23 mouse cellular contexts compared by ENCODE assay signal in the genomic region with DNA sequence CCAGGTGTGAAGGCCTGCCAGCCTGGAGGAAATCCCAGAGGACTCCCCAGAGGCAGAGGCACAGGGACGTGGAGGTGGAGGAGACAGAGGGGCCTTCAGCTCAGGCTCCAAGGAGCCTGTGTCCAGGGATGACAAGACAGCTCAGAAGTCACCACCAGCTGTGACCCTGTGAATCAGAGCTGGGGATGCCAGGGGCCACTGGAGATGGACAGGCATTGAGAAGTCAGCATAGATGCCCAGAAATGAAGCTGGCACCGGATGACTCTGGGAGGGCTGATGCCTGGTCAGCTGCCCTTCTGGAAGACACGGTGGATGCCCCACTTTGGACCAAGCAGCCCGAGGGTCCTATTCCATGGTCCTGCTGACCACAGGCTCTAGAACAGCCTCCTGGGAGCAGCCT.
"Had no signal": no experiment of that assay in that cellular context is flagged by ENCODE, and none has a peak within 500 bp of the region (broad histone marks: within the 10 kb centered on the region; RNA-seq: fewer than 3 reads in every experiment).

No protein-coding gene starts in this region.

- H3K4me3 ChIP-seq: kidney, embryonic 15.5 days; limb, embryonic 12.5 days; limb, embryonic 15.5 days; midbrain, embryonic 12.5 days; midbrain, embryonic 15.5 days; neural tube, embryonic 12.5 days; neural tube, embryonic 15.5 days had no signal

- ATAC-seq: liver, postnatal 0 days; lung, postnatal 0 days; midbrain, embryonic 15.5 days had no signal

- H3K4me1 ChIP-seq: midbrain, embryonic 12.5 days; midbrain, embryonic 15.5 days; neural tube, embryonic 12.5 days; neural tube, embryonic 15.5 days had no signal

- H3K4me2 ChIP-seq: kidney, embryonic 15.5 days; limb, embryonic 12.5 days; limb, embryonic 15.5 days; liver, embryonic 11.5 days; lung, embryonic 14.5 days; midbrain, embryonic 12.5 days; midbrain, embryonic 15.5 days; neural tube, embryonic 12.5 days; neural tube, embryonic 15.5 days had no signal

- H3K9me3 ChIP-seq: kidney, embryonic 15.5 days; limb, embryonic 12.5 days; limb, embryonic 15.5 days; midbrain, embryonic 12.5 days; midbrain, embryonic 15.5 days; neural tube, embryonic 12.5 days; neural tube, embryonic 15.5 days had no signal

- H3K27ac ChIP-seq: kidney, embryonic 15.5 days; limb, embryonic 12.5 days; limb, embryonic 15.5 days; liver, embryonic 14.5 days; macrophage; midbrain, embryonic 12.5 days; midbrain, embryonic 15.5 days; neural tube, embryonic 12.5 days; neural tube, embryonic 15.5 days; stomach, postnatal 0 days had no signal

- H3K9ac ChIP-seq: kidney, embryonic 15.5 days; limb, embryonic 12.5 days; limb, embryonic 15.5 days; liver, embryonic 14.5 days; liver, postnatal 0 days; lung, embryonic 14.5 days; midbrain, embryonic 12.5 days; midbrain, embryonic 15.5 days; neural tube, embryonic 12.5 days; neural tube, embryonic 15.5 days had no signal

- H3K36me3 ChIP-seq: kidney, embryonic 15.5 days; limb, embryonic 12.5 days; limb, embryonic 15.5 days; midbrain, embryonic 12.5 days; midbrain, embryonic 15.5 days; neural tube, embryonic 12.5 days; neural tube, embryonic 15.5 days had no signal

- H3K27me3 ChIP-seq: limb, embryonic 15.5 days; midbrain, embryonic 12.5 days; midbrain, embryonic 15.5 days; neural tube, embryonic 12.5 days had no signal

- DNase-seq: kidney, postnatal 10 days; kidney, postnatal 36 days; left cerebral cortex, postnatal 4 days; liver, postnatal 0 days; lung, embryonic 14.5 days; right cerebral cortex, adult 18-20 months; right cerebral cortex, postnatal 14 days; right cerebral cortex, postnatal 4 days; thymus, adult 2 months; thymus, postnatal 14 days; thymus, postnatal 4 days had no signal
